Mouse (Mus musculus): ENCODE measurements around the gene Eif2b2.

- TF ChIP-seq POLR2AphosphoS2 (IDR thresholded peaks at IDR 0.05; ENCODE audit: low read length) (no peak), CTCF (IDR thresholded peaks at IDR 0.05 in 2 of 3, conservative IDR thresholded peaks at IDR 0.05 in 1 of 3; ENCODE audit: control insufficient read depth in 1 of 3, insufficient read depth in 1 of 3, low read depth in 2 of 3, low read length in 3 of 3, poor library complexity in 1 of 3, severe bottlenecking in 1 of 3) (no peak)
Observed at GRCm38 (mm10) chr12:85257008-85257639, 37.8 kb downstream of the Eif2b2 start.
